Mouse (Mus musculus) megakaryocyte, embryonic 14.5 days (primary cell): ENCODE data around the gene Magi2.

Source experiments
- FLI1 ChIP-seq: IDR thresholded peaks from 2 replicates; pipeline ENCODE4 v1.6.1; 2012; ENCODE audit warnings: low read length, inconsistent platforms, mixed read lengths
- GATA1 ChIP-seq: IDR thresholded peaks from 3 replicates; pipeline ENCODE4 v1.6.1; 2012; ENCODE audit warnings: mixed read lengths, low read length, inconsistent platforms, borderline replicate concordance

DNA sequence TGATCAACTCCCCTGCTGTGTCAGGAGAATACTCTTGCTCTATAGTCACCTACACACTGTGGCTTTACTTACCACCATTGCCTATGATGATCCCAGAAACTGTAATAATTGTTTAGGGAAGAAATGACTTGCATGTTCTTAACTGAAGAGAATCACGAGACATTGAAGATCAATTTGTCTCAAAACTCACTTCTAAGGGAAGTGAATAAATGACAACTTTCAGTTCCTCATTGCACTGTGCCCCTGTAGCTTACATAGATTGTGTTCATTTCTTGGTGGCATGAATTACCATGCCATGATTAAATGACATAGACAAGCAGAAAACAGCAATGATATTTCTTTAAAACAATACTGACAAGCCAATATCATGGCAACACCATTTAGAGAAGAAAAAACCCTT, 429.1 kb downstream of the Magi2 start:
- TF ChIP-seq GATA1 (no peak), FLI1 (no peak)
